ENCODE assay signal across 21 mouse cellular contexts in the genomic region with DNA sequence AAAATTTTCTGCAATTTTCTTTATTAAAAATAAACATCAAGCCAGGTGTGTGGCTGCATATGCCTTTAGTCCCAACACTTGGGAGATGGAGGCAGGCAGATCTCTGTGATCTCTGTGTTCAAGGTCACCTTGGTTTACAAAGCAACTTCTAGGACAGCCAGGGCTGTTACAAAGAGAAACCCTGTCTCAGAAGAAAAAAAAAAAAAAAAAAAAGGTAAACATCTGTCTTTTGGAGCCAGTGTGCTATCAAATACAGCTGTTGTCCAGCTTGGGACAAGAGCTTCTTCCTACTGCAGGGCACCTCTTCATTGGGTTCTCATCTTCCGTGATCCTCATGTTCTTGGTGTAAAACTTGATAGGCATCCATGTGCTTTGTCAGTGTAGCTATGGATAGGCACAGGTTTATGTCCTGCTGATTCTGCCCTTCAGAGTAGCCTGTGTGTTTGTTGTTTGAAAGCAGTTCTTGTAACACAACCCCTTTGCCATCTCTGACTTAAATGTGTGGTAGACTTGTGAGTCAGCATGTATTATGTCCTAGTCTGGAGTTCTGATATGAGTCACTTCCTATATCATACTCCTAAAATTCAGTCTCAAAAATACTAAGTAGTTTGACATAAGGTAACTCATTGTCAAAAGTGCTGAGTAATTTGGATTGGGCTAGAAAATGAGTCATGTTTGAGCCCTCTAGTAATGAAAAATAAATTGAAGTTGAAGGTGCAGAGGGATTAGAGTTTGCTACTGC. TPM values are rescaled to one million over a fixed set of nuclear protein-coding genes. Genes with fewer than 3 reads are reported as not detected.
DNase-seq lines count a peak whose midpoint lies in the region; ATAC-seq and TF ChIP-seq lines count a peak whose summit lies in the region.
"Had no signal": no experiment of that assay in that cellular context is flagged by ENCODE, and none has a peak within 500 bp of the region (broad histone marks: within the 10 kb centered on the region; RNA-seq: fewer than 3 reads in every experiment).

No protein-coding gene starts in this region.

- H3K9ac ChIP-seq in liver, postnatal 0 days (replicated peaks), result no peak overlapping the region
- H3K9ac ChIP-seq in liver, embryonic 12.5 days, result no peak overlapping the region
- no peak overlapping the region for H3K9ac ChIP-seq in MEL (ENCODE audit: control insufficient read depth, low read depth, low read length, poor library complexity, severe bottlenecking)
- H3K9ac ChIP-seq in midbrain, embryonic 15.5 days, result no peak overlapping the region
- H3K9ac ChIP-seq: forebrain, postnatal 0 days; heart, embryonic 13.5 days; liver, embryonic 14.5 days; neural tube, embryonic 12.5 days had no signal

- TF ChIP-seq CTCF in liver, postnatal 0 days (IDR thresholded peaks at IDR 0.05; ENCODE audit: low read depth), result no peak
- TF ChIP-seq CTCF in MEL (IDR thresholded peaks at IDR 0.05 in 2 of 3, conservative IDR thresholded peaks at IDR 0.05 in 1 of 3; ENCODE audit: control insufficient read depth in 1 of 3, insufficient read depth in 1 of 3, low read depth in 2 of 3, low read length in 3 of 3, poor library complexity in 1 of 3, severe bottlenecking in 1 of 3), result no peak

- no peak overlapping the region for H3K27ac ChIP-seq in liver, postnatal 0 days (ENCODE audit: low read depth)
- H3K27ac ChIP-seq in liver, embryonic 12.5 days, result no peak overlapping the region
- peak overlapping the region; percentile 36 for H3K27ac ChIP-seq in MEL (ENCODE audit: control insufficient read depth, low read depth, low read length)
- H3K27ac ChIP-seq in midbrain, embryonic 15.5 days, result no peak overlapping the region
- no peak overlapping the region for H3K27ac ChIP-seq in forebrain, embryonic 10.5 days
- H3K27ac ChIP-seq: heart, embryonic 13.5 days; liver, embryonic 14.5 days; neural tube, embryonic 12.5 days had no signal

- 0 out of 2 replicates have a peak, but pooled peaks have one; percentile 21 for ATAC-seq in liver, postnatal 0 days
- no peak for ATAC-seq in liver, embryonic 12.5 days
- peak; percentile 77 for ATAC-seq in inflammation-experienced regulatory T-cells, adult 6 months
- ATAC-seq in midbrain, embryonic 15.5 days (replicated peaks), result no peak
- ATAC-seq: forebrain, postnatal 0 days; hindbrain, embryonic 16.5 days; lung, postnatal 0 days had no signal

- no peak overlapping the region for H3K4me2 ChIP-seq in liver, postnatal 0 days (ENCODE audit: low read depth, low read length)
- no peak overlapping the region for H3K4me2 ChIP-seq in liver, embryonic 12.5 days
- H3K4me2 ChIP-seq in midbrain, embryonic 15.5 days, result no peak overlapping the region
- H3K4me2 ChIP-seq: heart, embryonic 13.5 days; neural tube, embryonic 12.5 days had no signal

- no peaks in the 10 kb centered on the region for H3K79me2 ChIP-seq in MEL (ENCODE audit: control insufficient read depth, insufficient read depth, low read length, poor library complexity)

- no peak for TF ChIP-seq RAD21 in MEL (IDR thresholded peaks at IDR 0.05; ENCODE audit: low read depth, low read length)

- H3K36me3 ChIP-seq in liver, postnatal 0 days (replicated peaks; ENCODE audit: insufficient read depth, low read length), result no peaks in the 10 kb centered on the region
- no peaks in the 10 kb centered on the region for H3K36me3 ChIP-seq in liver, embryonic 12.5 days
- peaks cover 0 to 9% of the 10 kb centered on the region in 2 experiments; a peak in 2 of 4 replicates for H3K36me3 ChIP-seq in MEL (ENCODE audit: control insufficient read depth in 1 of 2, insufficient read depth in 2 of 2, low read length in 2 of 2)
- no peaks in the 10 kb centered on the region for H3K36me3 ChIP-seq in midbrain, embryonic 15.5 days (replicated peaks)
- H3K36me3 ChIP-seq in forebrain, embryonic 10.5 days (replicated peaks), result no peaks in the 10 kb centered on the region
- H3K36me3 ChIP-seq: heart, embryonic 13.5 days; neural tube, embryonic 12.5 days had no signal

- 0 out of 2 replicates have a peak, but pooled peaks cover 3% of the 10 kb centered on the region for H3K4me1 ChIP-seq in liver, postnatal 0 days (ENCODE audit: insufficient read depth)
- H3K4me1 ChIP-seq in liver, embryonic 12.5 days, result no peaks in the 10 kb centered on the region
- H3K4me1 ChIP-seq in MEL (ENCODE audit: control insufficient read depth in 1 of 2, insufficient read depth in 2 of 2, low read length in 2 of 2), result peaks cover 5% of the 10 kb centered on the region in 2 experiments
- H3K4me1 ChIP-seq in midbrain, embryonic 15.5 days, result no peaks in the 10 kb centered on the region
- H3K4me1 ChIP-seq in forebrain, embryonic 10.5 days, result no peaks in the 10 kb centered on the region
- H3K4me1 ChIP-seq: heart, embryonic 13.5 days; neural tube, embryonic 12.5 days had no signal

- no peak overlapping the region for H3K4me3 ChIP-seq in liver, postnatal 0 days (ENCODE audit: low read depth, low read length)
- no peak overlapping the region for H3K4me3 ChIP-seq in liver, embryonic 12.5 days
- H3K4me3 ChIP-seq in MEL (ENCODE audit: control insufficient read depth in 1 of 2, insufficient read depth in 1 of 2, low read depth in 2 of 2, low read length in 2 of 2), result no peak overlapping the region
- no peak overlapping the region for H3K4me3 ChIP-seq in midbrain, embryonic 15.5 days
- no peak overlapping the region for H3K4me3 ChIP-seq in forebrain, embryonic 10.5 days
- H3K4me3 ChIP-seq: heart, embryonic 13.5 days; neural tube, embryonic 12.5 days had no signal

- no peak for TF ChIP-seq EP300 in liver, postnatal 0 days (IDR thresholded peaks at IDR 0.05; ENCODE audit: low read depth)
- TF ChIP-seq EP300 in MEL (IDR thresholded peaks at IDR 0.05; ENCODE audit: low read depth in 1 of 2, low read length in 2 of 2), result peak in 1 of 2 experiments; percentile 38; a peak in 2 of 4 replicates

- no peaks in the 10 kb centered on the region for H3K9me3 ChIP-seq in liver, postnatal 0 days (ENCODE audit: low read length)
- H3K9me3 ChIP-seq in liver, embryonic 12.5 days (replicated peaks), result no peaks in the 10 kb centered on the region
- no peaks in the 10 kb centered on the region for H3K9me3 ChIP-seq in MEL (replicated peaks; ENCODE audit: insufficient read depth, low read length)
- H3K9me3 ChIP-seq in midbrain, embryonic 15.5 days, result no peaks in the 10 kb centered on the region
- H3K9me3 ChIP-seq in forebrain, embryonic 10.5 days, result no peaks in the 10 kb centered on the region
- H3K9me3 ChIP-seq: heart, embryonic 13.5 days; neural tube, embryonic 12.5 days had no signal

- 81% methylated on average over 1 of the region's 1 CpGs for WGBS in liver, postnatal 0 days (ENCODE audit: insufficient replicate concordance)
- 86% methylated on average over 1 of the region's 1 CpGs for WGBS in liver, embryonic 12.5 days (ENCODE audit: insufficient replicate concordance)
- 83% methylated on average over 1 of the region's 1 CpGs for WGBS in midbrain, embryonic 15.5 days
- 94% methylated on average over 1 of the region's 1 CpGs for WGBS in forebrain, embryonic 10.5 days

- no peak for TF ChIP-seq POLR2A in MEL (IDR thresholded peaks at IDR 0.05; ENCODE audit: control insufficient read depth in 1 of 2, insufficient read depth in 1 of 2, low read depth in 1 of 2, low read length in 2 of 2, poor library complexity in 1 of 2)

- DNase-seq in liver, postnatal 0 days, result no peak
- DNase-seq in MEL (ENCODE audit: low read depth, low spot score), result peak; percentile 71
- no peak for DNase-seq in spleen, postnatal 10 days (ENCODE audit: low spot score in 2 of 2)
- DNase-seq in right cerebral cortex, postnatal 14 days, result no peak
- DNase-seq in forebrain, embryonic 10.5 days (ENCODE audit: extremely low spot score, low spot score), result no peak
- DNase-seq: cerebellum, postnatal 14 days; embryo, embryonic 11 days; forebrain, postnatal 0 days; heart, adult 11 months; heart, postnatal 36 days; kidney, adult 9 months; kidney, postnatal 4 days; thymus, postnatal 14 days had no signal

- H3K27me3 ChIP-seq in liver, postnatal 0 days (ENCODE audit: insufficient read depth, low read length), result no peaks in the 10 kb centered on the region
- H3K27me3 ChIP-seq in liver, embryonic 12.5 days (replicated peaks), result no peaks in the 10 kb centered on the region
- no peaks in the 10 kb centered on the region for H3K27me3 ChIP-seq in MEL (ENCODE audit: control insufficient read depth in 1 of 2, insufficient read depth in 2 of 2, low read length in 2 of 2)
- no peaks in the 10 kb centered on the region for H3K27me3 ChIP-seq in midbrain, embryonic 15.5 days (replicated peaks)
- H3K27me3 ChIP-seq in forebrain, embryonic 10.5 days (ENCODE audit: poor library complexity, severe bottlenecking), result no peaks in the 10 kb centered on the region
- H3K27me3 ChIP-seq: heart, embryonic 13.5 days; neural tube, embryonic 12.5 days had no signal

TF ChIP-seq in MEL, 35 proteins besides CTCF, POLR2A, EP300 and RAD21:
- TF ChIP-seq MEF2A (IDR thresholded peaks at IDR 0.05; ENCODE audit: extremely low read depth, insufficient replicate concordance, low read depth, low read length, poor library complexity, severe bottlenecking), result no peak
- TF ChIP-seq ETS1 (IDR thresholded peaks at IDR 0.05; ENCODE audit: low read depth, low read length), result peak; percentile 53
- 0 out of 2 replicates have a peak, but pooled peaks have one; percentile 51 for TF ChIP-seq JUND (IDR thresholded peaks at IDR 0.05; ENCODE audit: low read depth, low read length)

RNA-seq across cellular contexts. Expression of a gene that starts 30.3 kb away (rescaled TPM):
- polyA plus RNA-seq in liver, postnatal 0 days (2015; fragmentation: Nextera tagmentation; extraction: Ambion mirVana), result 4.8 and 5.5 TPM in 2 replicates
- polyA plus RNA-seq in liver, embryonic 12.5 days (2016; fragmentation: Nextera tagmentation; extraction: Ambion mirVana), result 14.6 and 15.2 TPM in 2 replicates
- 11.0 and 12.0 TPM in 2 replicates for total RNA-seq in MEL (2012; rRNA removed)
- 10 to 100 TPM in 1 of 2 experiments, not detected in 1; 12.9 TPM for polyA plus RNA-seq in MEL (2012; ENCODE audit: insufficient read depth in 1 of 2, insufficient read length in 2 of 2, low read depth in 1 of 2, low replicate concordance in 2 of 2, missing spikeins in 1 of 2)
- 1 to 10 TPM; 1.5 to 1.8 (median 1.5) TPM for polyA plus RNA-seq in inflammation-experienced regulatory T-cells, adult 6 months (2017; shearing (Covaris generic))
- 9.7 and 10.1 TPM in 2 replicates for polyA plus RNA-seq in midbrain, embryonic 15.5 days (2015; fragmentation: Nextera tagmentation; extraction: Ambion mirVana)
- 6.6 and 6.9 TPM in 2 replicates for polyA plus RNA-seq in forebrain, embryonic 10.5 days (2016; fragmentation: Nextera tagmentation; extraction: Ambion mirVana)

RNA-seq across cellular contexts. Expression of a gene that starts 30.6 kb away (rescaled TPM):
- 6.1 and 6.4 TPM in 2 replicates for polyA plus RNA-seq in liver, postnatal 0 days (2015; fragmentation: Nextera tagmentation; extraction: Ambion mirVana)
- 7.1 and 9.0 TPM in 2 replicates for polyA plus RNA-seq in liver, embryonic 12.5 days (2016; fragmentation: Nextera tagmentation; extraction: Ambion mirVana)
- 10.8 and 14.4 TPM in 2 replicates for total RNA-seq in MEL (2012; rRNA removed)
- 10 to 100 TPM in 1 of 2 experiments, not detected in 1; 21.2 TPM for polyA plus RNA-seq in MEL (2012; ENCODE audit: insufficient read depth in 1 of 2, insufficient read length in 2 of 2, low read depth in 1 of 2, low replicate concordance in 2 of 2, missing spikeins in 1 of 2)
- polyA plus RNA-seq in inflammation-experienced regulatory T-cells, adult 6 months (2017; shearing (Covaris generic)), result 10 to 100 TPM in 1 of 3 experiments, 1 to 10 TPM in 2; 2.3 to 10.3 (median 3.6) TPM
- 15.5 and 17.2 TPM in 2 replicates for polyA plus RNA-seq in midbrain, embryonic 15.5 days (2015; fragmentation: Nextera tagmentation; extraction: Ambion mirVana)
- 25.1 and 27.6 TPM in 2 replicates for polyA plus RNA-seq in forebrain, embryonic 10.5 days (2016; fragmentation: Nextera tagmentation; extraction: Ambion mirVana)

Comparison
In these comparisons a context has a peak if more than half of its experiments do, and no peak if none do; other contexts are left out.
1. ATAC-seq: peak in liver, postnatal 0 days (single experiment) and inflammation-experienced regulatory T-cells, adult 6 months (single experiment); none in liver, embryonic 12.5 days (single experiment) and midbrain, embryonic 15.5 days (single experiment).